Mouse (Mus musculus): Measurements from ENCODE around the gene Arrdc2. TPM values are rescaled to one million over a fixed set of nuclear protein-coding genes. Genes with fewer than 3 reads are reported as not detected.

Arrdc2 gene
- polyA plus RNA-seq, 1 experiment: 12.1 TPM

GRCm38 (mm10) chr8:70852595-70853231, 13.2 kb upstream of the Arrdc2 start:
- Histone ChIP-seq H3K9me3 (replicated peaks; ENCODE audit: control insufficient read depth, insufficient read depth, low read length, poor library complexity, severe bottlenecking) (no peaks in the 10 kb centered on the region), H3K27ac (ENCODE audit: insufficient read depth, low read length) (no peak overlapping the region), H3K4me3 (ENCODE audit: low read depth, low read length) (no peak overlapping the region), H3K4me1 (ENCODE audit: control insufficient read depth, insufficient read depth, low read length) (peaks cover 9% of the 10 kb centered on the region), H3K27me3 (ENCODE audit: control insufficient read depth, insufficient read depth, low read length, poor library complexity, severe bottlenecking) (no peaks in the 10 kb centered on the region), H3K9ac (ENCODE audit: low read depth, poor library complexity, severe bottlenecking) (no peak overlapping the region), H3K36me3 (ENCODE audit: control insufficient read depth, insufficient read depth, low read length, poor library complexity, severe bottlenecking) (no peaks in the 10 kb centered on the region)
- TF ChIP-seq CTCF (IDR thresholded peaks at IDR 0.05; ENCODE audit: low read depth, low read length): no peak
- no peak for TF ChIP-seq EP300 (IDR thresholded peaks at IDR 0.05; ENCODE audit: insufficient read depth, low read depth, low read length)
- no peak for TF ChIP-seq POLR2A (IDR thresholded peaks at IDR 0.05; ENCODE audit: insufficient read depth, low read length)

DNA sequence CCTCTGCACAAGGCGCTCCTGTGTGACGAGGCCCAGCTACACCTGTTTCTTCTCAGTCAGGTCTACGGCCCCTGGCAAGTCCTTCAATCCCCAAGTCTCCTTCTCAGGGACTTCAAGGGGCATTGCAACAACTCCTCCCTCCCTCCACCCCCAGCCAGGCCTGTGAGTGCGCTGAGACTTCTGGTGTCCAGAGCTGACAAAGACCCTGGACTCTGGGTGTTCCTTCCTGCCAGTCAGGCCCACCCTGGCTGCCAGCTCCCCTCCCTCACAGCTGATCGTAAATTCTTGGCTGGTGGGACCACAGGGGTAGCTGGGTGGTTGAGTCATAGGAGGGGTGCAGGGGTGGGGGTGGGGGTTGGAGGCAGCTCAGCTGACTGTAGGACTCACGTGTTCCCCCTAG, 12.3 kb upstream of the Arrdc2 start:
- TF ChIP-seq POLR2A (IDR thresholded peaks at IDR 0.05; ENCODE audit: insufficient read depth, low read length): no peak
- TF ChIP-seq EP300 (IDR thresholded peaks at IDR 0.05; ENCODE audit: insufficient read depth, low read depth, low read length): no peak
- TF ChIP-seq CTCF (IDR thresholded peaks at IDR 0.05; ENCODE audit: low read depth, low read length): no peak
- Histone ChIP-seq H3K4me1 (ENCODE audit: control insufficient read depth, insufficient read depth, low read length) (peaks cover 9% of the 10 kb centered on the region), H3K36me3 (ENCODE audit: control insufficient read depth, insufficient read depth, low read length, poor library complexity, severe bottlenecking) (no peaks in the 10 kb centered on the region), H3K9me3 (replicated peaks; ENCODE audit: control insufficient read depth, insufficient read depth, low read length, poor library complexity, severe bottlenecking) (no peaks in the 10 kb centered on the region), H3K27me3 (ENCODE audit: control insufficient read depth, insufficient read depth, low read length, poor library complexity, severe bottlenecking) (no peaks in the 10 kb centered on the region), H3K27ac (ENCODE audit: insufficient read depth, low read length) (no peak overlapping the region), H3K4me3 (ENCODE audit: low read depth, low read length) (no peak overlapping the region), H3K9ac (ENCODE audit: low read depth, poor library complexity, severe bottlenecking) (no peak overlapping the region)

DNA sequence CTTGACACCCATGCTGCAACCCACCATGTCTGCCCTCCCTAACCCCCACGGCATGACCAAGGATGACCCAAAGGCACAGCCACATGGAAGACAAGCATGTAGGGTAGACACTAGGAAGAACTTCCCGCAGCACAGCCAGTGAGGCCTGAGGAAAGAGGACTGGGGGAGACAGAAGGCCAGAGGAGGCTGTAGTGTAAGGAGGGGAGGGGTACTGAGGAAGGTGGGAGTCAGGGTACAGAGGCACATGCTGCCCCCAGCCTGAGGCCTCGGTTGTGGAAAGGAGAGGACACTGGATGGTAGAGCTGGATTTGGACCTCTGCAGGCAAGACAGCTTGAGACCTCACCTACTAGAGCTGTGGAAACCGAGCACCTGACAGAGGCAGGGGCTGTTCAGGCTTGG, 11.4 kb upstream of the Arrdc2 start:
- H3K27me3 ChIP-seq (ENCODE audit: control insufficient read depth, insufficient read depth, low read length, poor library complexity, severe bottlenecking): no peaks in the 10 kb centered on the region
- H3K4me1 ChIP-seq (ENCODE audit: control insufficient read depth, insufficient read depth, low read length): peaks cover 9% of the 10 kb centered on the region
- H3K9me3 ChIP-seq (replicated peaks; ENCODE audit: control insufficient read depth, insufficient read depth, low read length, poor library complexity, severe bottlenecking): no peaks in the 10 kb centered on the region
- H3K27ac ChIP-seq (ENCODE audit: insufficient read depth, low read length): no peak overlapping the region
- no peak overlapping the region for H3K9ac ChIP-seq (ENCODE audit: low read depth, poor library complexity, severe bottlenecking)
- H3K36me3 ChIP-seq (ENCODE audit: control insufficient read depth, insufficient read depth, low read length, poor library complexity, severe bottlenecking): no peaks in the 10 kb centered on the region
- no peak overlapping the region for H3K4me3 ChIP-seq (ENCODE audit: low read depth, low read length)
- TF ChIP-seq CTCF (IDR thresholded peaks at IDR 0.05; ENCODE audit: low read depth, low read length) (no peak), POLR2A (IDR thresholded peaks at IDR 0.05; ENCODE audit: insufficient read depth, low read length) (no peak), EP300 (IDR thresholded peaks at IDR 0.05; ENCODE audit: insufficient read depth, low read depth, low read length) (no peak)

- H3K27me3 ChIP-seq (ENCODE audit: control insufficient read depth, insufficient read depth, low read length, poor library complexity, severe bottlenecking): no peaks in the 10 kb centered on the region
- no peak overlapping the region for H3K9ac ChIP-seq (ENCODE audit: low read depth, poor library complexity, severe bottlenecking)
- no peak overlapping the region for H3K27ac ChIP-seq (ENCODE audit: insufficient read depth, low read length)
- no peaks in the 10 kb centered on the region for H3K9me3 ChIP-seq (replicated peaks; ENCODE audit: control insufficient read depth, insufficient read depth, low read length, poor library complexity, severe bottlenecking)
- H3K4me1 ChIP-seq (ENCODE audit: control insufficient read depth, insufficient read depth, low read length): peaks cover 9% of the 10 kb centered on the region
- no peak for TF ChIP-seq EP300 (IDR thresholded peaks at IDR 0.05; ENCODE audit: insufficient read depth, low read depth, low read length)
- no peak for TF ChIP-seq CTCF (IDR thresholded peaks at IDR 0.05; ENCODE audit: low read depth, low read length)
- TF ChIP-seq POLR2A (IDR thresholded peaks at IDR 0.05; ENCODE audit: insufficient read depth, low read length): no peak
- no peak overlapping the region for H3K4me3 ChIP-seq (ENCODE audit: low read depth, low read length)
- H3K36me3 ChIP-seq (ENCODE audit: control insufficient read depth, insufficient read depth, low read length, poor library complexity, severe bottlenecking): no peaks in the 10 kb centered on the region
These were observed 10.8 kb upstream of the Arrdc2 start for GRCm38 (mm10) chr8:70850132-70850845.

GRCm38 (mm10) chr8:70849333-70849990, 9.9 kb upstream of the Arrdc2 start:
- TF ChIP-seq CTCF (IDR thresholded peaks at IDR 0.05; ENCODE audit: low read depth, low read length) (no peak), EP300 (IDR thresholded peaks at IDR 0.05; ENCODE audit: insufficient read depth, low read depth, low read length) (no peak)
- Histone ChIP-seq H3K4me3 (ENCODE audit: low read depth, low read length) (no peak overlapping the region), H3K4me1 (ENCODE audit: control insufficient read depth, insufficient read depth, low read length) (peaks cover 9% of the 10 kb centered on the region), H3K36me3 (ENCODE audit: control insufficient read depth, insufficient read depth, low read length, poor library complexity, severe bottlenecking) (no peaks in the 10 kb centered on the region), H3K27me3 (ENCODE audit: control insufficient read depth, insufficient read depth, low read length, poor library complexity, severe bottlenecking) (no peaks in the 10 kb centered on the region), H3K9me3 (replicated peaks; ENCODE audit: control insufficient read depth, insufficient read depth, low read length, poor library complexity, severe bottlenecking) (no peaks in the 10 kb centered on the region), H3K27ac (ENCODE audit: insufficient read depth, low read length) (no peak overlapping the region), H3K9ac (ENCODE audit: low read depth, poor library complexity, severe bottlenecking) (no peak overlapping the region)

Data from ES-Bruce4 (cell line).